In genomic region chr7:84681558-84681957, GRCm38 (mm10) we compare ENCODE assay signal across 21 mouse cellular contexts. TPM values are rescaled to one million over a fixed set of nuclear protein-coding genes. Genes with fewer than 3 reads are reported as not detected.
DNase-seq lines count a peak whose midpoint lies in the region; ATAC-seq and TF ChIP-seq lines count a peak whose summit lies in the region.
"Had no signal": no experiment of that assay in that cellular context is flagged by ENCODE, and none has a peak within 500 bp of the region (broad histone marks: within the 10 kb centered on the region; RNA-seq: fewer than 3 reads in every experiment).

No protein-coding gene starts in this region.

- peaks cover 62% of the 10 kb centered on the region for H3K4me1 ChIP-seq in liver, embryonic 15.5 days (replicated peaks)
- H3K4me1 ChIP-seq in liver, postnatal 0 days (ENCODE audit: insufficient read depth) = peaks cover 40% of the 10 kb centered on the region

- no peaks in the 10 kb centered on the region for H3K27me3 ChIP-seq in liver, embryonic 15.5 days
- no peaks in the 10 kb centered on the region for H3K27me3 ChIP-seq in liver, postnatal 0 days (ENCODE audit: insufficient read depth, low read length)
- H3K27me3 ChIP-seq: embryonic facial prominence, embryonic 12.5 days; heart, embryonic 13.5 days; limb, embryonic 15.5 days; neural tube, embryonic 13.5 days; stomach, embryonic 15.5 days had no signal

- no peak for TF ChIP-seq EP300 in liver, postnatal 0 days (IDR thresholded peaks at IDR 0.05; ENCODE audit: low read depth)

- peak overlapping the region; percentile 10; the same call in 1 of the 2 replicates for H3K27ac ChIP-seq in liver, embryonic 15.5 days (replicated peaks)
- no peak overlapping the region for H3K27ac ChIP-seq in liver, postnatal 0 days (ENCODE audit: low read depth)
- H3K27ac ChIP-seq: embryonic facial prominence, embryonic 12.5 days; heart, embryonic 13.5 days; limb, embryonic 15.5 days; neural tube, embryonic 13.5 days; stomach, embryonic 15.5 days had no signal

- WGBS in liver, embryonic 15.5 days (ENCODE audit: insufficient replicate concordance) = 75% methylated on average over 1 of the region's 1 CpGs
- 84% methylated on average over 1 of the region's 1 CpGs for WGBS in liver, postnatal 0 days (ENCODE audit: insufficient replicate concordance)

- H3K9ac ChIP-seq in liver, embryonic 15.5 days = no peak overlapping the region
- no peak overlapping the region for H3K9ac ChIP-seq in liver, postnatal 0 days (replicated peaks)
- H3K9ac ChIP-seq: embryonic facial prominence, embryonic 12.5 days; heart, embryonic 13.5 days; limb, embryonic 15.5 days; lung, embryonic 14.5 days; neural tube, embryonic 13.5 days; stomach, embryonic 15.5 days had no signal

- no peaks in the 10 kb centered on the region for H3K36me3 ChIP-seq in liver, embryonic 15.5 days (replicated peaks)
- no peaks in the 10 kb centered on the region for H3K36me3 ChIP-seq in liver, postnatal 0 days (replicated peaks; ENCODE audit: insufficient read depth, low read length)
- H3K36me3 ChIP-seq: embryonic facial prominence, embryonic 12.5 days; heart, embryonic 13.5 days; limb, embryonic 15.5 days; neural tube, embryonic 13.5 days; stomach, embryonic 15.5 days had no signal

- H3K4me3 ChIP-seq in liver, embryonic 15.5 days (replicated peaks) = no peak overlapping the region
- H3K4me3 ChIP-seq in liver, postnatal 0 days (ENCODE audit: low read depth, low read length) = no peak overlapping the region
- H3K4me3 ChIP-seq: embryonic facial prominence, embryonic 12.5 days; heart, embryonic 13.5 days; limb, embryonic 15.5 days; neural tube, embryonic 13.5 days; stomach, embryonic 15.5 days had no signal

- no peaks in the 10 kb centered on the region for H3K9me3 ChIP-seq in liver, embryonic 15.5 days (replicated peaks)
- H3K9me3 ChIP-seq in liver, postnatal 0 days (ENCODE audit: low read length) = no peaks in the 10 kb centered on the region
- H3K9me3 ChIP-seq: embryonic facial prominence, embryonic 12.5 days; heart, embryonic 13.5 days; limb, embryonic 15.5 days; neural tube, embryonic 13.5 days; stomach, embryonic 15.5 days had no signal

- no peak for DNase-seq in liver, postnatal 0 days
- peak; percentile 57 for DNase-seq in CD4-positive, CD25-positive, alpha-beta regulatory T cell, adult 2 months (ENCODE audit: low read depth, low spot score)
- no peak for DNase-seq in kidney, adult 9 months
- no peak for DNase-seq in adrenal gland, postnatal 10 days
- DNase-seq: cerebellum, adult 11-12 months; heart, postnatal 36 days; kidney, adult 18-20 months; kidney, postnatal 25 days; lung, embryonic 14.5 days; lung, postnatal 4 days; right cerebral cortex, postnatal 14 days; thymus, adult 2 months had no signal

- no peak for TF ChIP-seq CTCF in liver, postnatal 0 days (IDR thresholded peaks at IDR 0.05; ENCODE audit: low read depth)

- ATAC-seq in liver, embryonic 15.5 days (ENCODE audit: insufficient read depth) = no peak
- no peak for ATAC-seq in liver, postnatal 0 days
- ATAC-seq in activated CD4-positive, CD25-positive, alpha-beta regulatory T cell, adult 4 months = peak; percentile 36
- ATAC-seq in megakaryocyte-erythroid progenitor cell, adult 5-6 weeks (replicated peaks; ENCODE audit: low FRiP score, low TSS enrichment, poor library complexity, severe bottlenecking) = 0 out of 2 replicates have a peak, but pooled peaks have one; percentile 41
- ATAC-seq: hindbrain, embryonic 16.5 days had no signal

- H3K4me2 ChIP-seq in liver, embryonic 15.5 days = no peak overlapping the region
- no peak overlapping the region for H3K4me2 ChIP-seq in liver, postnatal 0 days (ENCODE audit: low read depth, low read length)
- H3K4me2 ChIP-seq: embryonic facial prominence, embryonic 12.5 days; heart, embryonic 13.5 days; limb, embryonic 15.5 days; lung, embryonic 14.5 days; neural tube, embryonic 13.5 days; stomach, embryonic 15.5 days had no signal

RNA-seq across cellular contexts. Expression of gene Zfand6, which starts 8.2 kb away (rescaled TPM):
- 145 and 154 TPM in 2 replicates for polyA plus RNA-seq in liver, embryonic 15.5 days (2015; fragmentation: Nextera tagmentation; extraction: Ambion mirVana)
- polyA plus RNA-seq in liver, postnatal 0 days (2015; fragmentation: Nextera tagmentation; extraction: Ambion mirVana) = 160 and 165 TPM in 2 replicates
- polyA plus RNA-seq in activated CD4-positive, CD25-positive, alpha-beta regulatory T cell, adult 4 months (2017; shearing (Covaris generic)) = 100 to 1,000 TPM; 161 to 172 TPM
- 43.5 and 56.6 TPM in 2 replicates for total RNA-seq in megakaryocyte-erythroid progenitor cell, adult 5-6 weeks (2014; fragmentation: Nextera tagmentation)
- total RNA-seq in megakaryocyte-erythroid progenitor cell, adult 5-6 weeks (2017) = 56.0 and 81.6 TPM in 2 replicates
- 100 to 1,000 TPM; 138 to 143 TPM for total RNA-seq in adrenal gland, postnatal 10 days (2021)

Comparison
In these comparisons a context has a peak if more than half of its experiments do, and no peak if none do; other contexts are left out.
1. ATAC-seq: peak in activated CD4-positive, CD25-positive, alpha-beta regulatory T cell, adult 4 months (single experiment) and megakaryocyte-erythroid progenitor cell, adult 5-6 weeks (single experiment); none in liver, embryonic 15.5 days (single experiment) and liver, postnatal 0 days (single experiment).